Mouse (Mus musculus) liver, postnatal 0 days (tissue): ENCODE data around the gene Cpped1. TPM values are rescaled to one million over a fixed set of nuclear protein-coding genes. Genes with fewer than 3 reads are reported as not detected.

ENCODE experiments used
- ATAC-seq: fragments of 200-750 bp; cut with Nextera tagmentation; 2 replicates; pipeline ENCODE4 v1.8.0; 2017; ENCODE audit warnings: mild to moderate bottlenecking, moderate library complexity
- DNase-seq: peaks from one replicate; pipeline ENCODE4 v3.0.0-alpha.2; 2016
- H3K27ac ChIP-seq: fragments of 300-500 bp; sonication (generic); 2 replicates; pipeline ENCODE4 v1.5.1; 2014; ENCODE audit warnings: antibody characterized with exemption, moderate library complexity, mild to moderate bottlenecking, low read depth
- H3K27me3 ChIP-seq: fragments of 300-500 bp; sonication (generic); 2 replicates; pipeline ENCODE4 v1.6.1; 2014; ENCODE audit warnings: low read length, control low read depth, mixed read lengths; ENCODE audit not compliant: insufficient read depth
- H3K36me3 ChIP-seq: fragments of 300-500 bp; sonication (generic); replicated peaks from 2 replicates; pipeline ENCODE4 v1.6.1; 2014; ENCODE audit warnings: mild to moderate bottlenecking, control low read depth, low read length, moderate library complexity, mixed read lengths; ENCODE audit not compliant: insufficient read depth
- H3K4me1 ChIP-seq: fragments of 300-500 bp; sonication (generic); 2 replicates; pipeline ENCODE4 v1.6.1; 2014; ENCODE audit warnings: antibody characterized with exemption, mild to moderate bottlenecking, control low read depth; ENCODE audit not compliant: insufficient read depth
- H3K4me2 ChIP-seq: fragments of 300-500 bp; sonication (generic); 2 replicates; pipeline ENCODE4 v1.6.1; 2014; ENCODE audit warnings: low read depth, mild to moderate bottlenecking, low read length, moderate library complexity, mixed read lengths
- H3K4me3 ChIP-seq: fragments of 300-500 bp; sonication (generic); 2 replicates; pipeline ENCODE4 v1.5.1; 2014; ENCODE audit warnings: low read depth, low read length
- H3K9ac ChIP-seq: fragments of 300-500 bp; sonication (generic); replicated peaks from 2 replicates; pipeline ENCODE4 v1.6.1; 2014; ENCODE audit warnings: mild to moderate bottlenecking, moderate library complexity
- H3K9me3 ChIP-seq: fragments of 300-500 bp; sonication (generic); 2 replicates; pipeline ENCODE4 v1.6.1; 2016; ENCODE audit warnings: mild to moderate bottlenecking, control low read depth, low read length, mixed read lengths
- CTCF ChIP-seq: sonication (generic); IDR thresholded peaks from 2 replicates; pipeline ENCODE4 v1.5.1; 2016; ENCODE audit warnings: antibody characterized with exemption, low read depth
- EP300 ChIP-seq: IDR thresholded peaks from 2 replicates; pipeline ENCODE4 v1.6.1; 2016; ENCODE audit warnings: antibody characterized with exemption, low read depth, mild to moderate bottlenecking
- WGBS: fragments of 180-500 bp; shearing (Covaris S2); extraction: QIAGEN DNeasy Blood & Tissue Kit; methylation state at CpG from one replicate; pipeline ENCODE4 v1.1.7; 2014; ENCODE audit not compliant: insufficient replicate concordance; 5-methylcytosine and 5-hydroxymethylcytosine counted together
- polyA plus RNA-seq: library from polyadenylated mRNA; unstranded; fragments of >200 nt; fragmentation: Nextera tagmentation; extraction: Ambion mirVana; gene quantifications from 2 replicates; pipeline ENCODE4 v1.2.1, GENCODE M21; 2015

Cpped1 gene
- polyA plus RNA-seq, 1 experiment from 2014 or later, result 14.1 TPM

DNA sequence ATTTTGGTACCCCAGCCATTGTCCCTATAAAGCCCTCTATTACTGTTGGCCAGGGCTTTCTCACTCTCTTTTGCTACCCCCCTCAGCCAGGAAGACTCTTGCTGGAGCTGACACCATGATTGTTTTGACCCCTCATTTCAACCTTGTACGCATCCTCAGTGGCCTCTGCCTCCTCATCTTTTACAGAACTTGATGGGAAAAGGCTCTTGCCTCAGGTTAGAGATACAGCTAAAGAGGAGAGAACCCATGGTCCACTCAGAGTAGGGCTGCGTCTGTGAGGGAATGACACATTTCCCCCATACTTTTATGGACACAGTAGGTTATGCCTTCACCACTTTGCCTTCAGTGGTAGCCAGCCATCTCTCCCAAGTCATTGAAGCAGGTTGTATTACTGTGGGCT lies 155.1 kb downstream of the Cpped1 start:
- H3K36me3 ChIP-seq, result no peaks in the 10 kb centered on the region
- ATAC-seq, result no peak
- WGBS, result 77% methylated on average over 2 of the region's 2 CpGs
- TF ChIP-seq CTCF, result no peak
- no peak for TF ChIP-seq EP300
- H3K4me3 ChIP-seq, result no peak overlapping the region
- H3K27me3 ChIP-seq, result no peaks in the 10 kb centered on the region
- DNase-seq, result no peak
- no peak overlapping the region for H3K9ac ChIP-seq
- H3K4me1 ChIP-seq, result no peaks in the 10 kb centered on the region
- H3K4me2 ChIP-seq, result no peak overlapping the region
- H3K27ac ChIP-seq, result no peak overlapping the region
- H3K9me3 ChIP-seq, result no peaks in the 10 kb centered on the region

Other genes with a start within 250 kb of the Cpped1 start
- gene Shisa9, start 74.7 kb upstream of the Cpped1 start, polyA plus RNA-seq, result 0.45 and 0.58 TPM in 2 replicates